Mouse (Mus musculus): ENCODE results near the gene Spns1. TPM values are rescaled to one million over a fixed set of nuclear protein-coding genes. Genes with fewer than 3 reads are reported as not detected.
"Not testable (repeated sequence)": the region's sequence is repeated elsewhere in the genome, so short reads cannot be mapped to it uniquely, and the experiment has no call there.

Gene Spns1
- polyA plus RNA-seq, 1 experiment, result 74.6 TPM

GRCm38 (mm10) chr7:126399548-126399947, 22.3 kb upstream of the Spns1 start:
- Histone ChIP-seq H3K4me3 (replicated peaks) (no peak overlapping the region), H3K9me3 (no peaks in the 10 kb centered on the region), H3K36me3 (replicated peaks; ENCODE audit: low read length) (peaks cover 5% of the 10 kb centered on the region), H3K4me1 (peaks cover 57% of the 10 kb centered on the region), H3K27me3 (replicated peaks) (no peaks in the 10 kb centered on the region)
- TF ChIP-seq FLI1 (IDR thresholded peaks at IDR 0.05; ENCODE audit: low read length) (no peak), GATA1 (IDR thresholded peaks at IDR 0.05; ENCODE audit: borderline replicate concordance, low read length) (no peak)

- H3K36me3 ChIP-seq (replicated peaks; ENCODE audit: low read length), result peaks cover 14% of the 10 kb centered on the region
- peaks cover 60% of the 10 kb centered on the region for H3K4me1 ChIP-seq
- TF ChIP-seq GATA1 (IDR thresholded peaks at IDR 0.05; ENCODE audit: borderline replicate concordance, low read length) (no peak), FLI1 (IDR thresholded peaks at IDR 0.05; ENCODE audit: low read length) (no peak)
- no peak overlapping the region for H3K4me3 ChIP-seq (replicated peaks)
- H3K9me3 ChIP-seq, result no peaks in the 10 kb centered on the region
- no peaks in the 10 kb centered on the region for H3K27me3 ChIP-seq (replicated peaks)
Measured at GRCm38 (mm10) chr7:126397822-126398221, 20.6 kb upstream of the Spns1 start.

- no peak for TF ChIP-seq GATA1 (IDR thresholded peaks at IDR 0.05; ENCODE audit: borderline replicate concordance, low read length)
- TF ChIP-seq FLI1 (IDR thresholded peaks at IDR 0.05; ENCODE audit: low read length), result no peak
- Histone ChIP-seq H3K27me3 (replicated peaks) (no peaks in the 10 kb centered on the region), H3K36me3 (replicated peaks; ENCODE audit: low read length) (peaks cover 15% of the 10 kb centered on the region), H3K4me3 (replicated peaks) (peak overlapping the region; percentile 98), H3K4me1 (peaks cover 58% of the 10 kb centered on the region), H3K9me3 (no peaks in the 10 kb centered on the region)
Measured at GRCm38 (mm10) chr7:126397221-126397620, 20.0 kb upstream of the Spns1 start.

- Histone ChIP-seq H3K9me3 (no peaks in the 10 kb centered on the region), H3K27me3 (replicated peaks) (no peaks in the 10 kb centered on the region), H3K36me3 (replicated peaks; ENCODE audit: low read length) (peaks cover 22% of the 10 kb centered on the region), H3K4me1 (peaks cover 56% of the 10 kb centered on the region), H3K4me3 (replicated peaks) (peak within 1 kb of the TSS; percentile 98)
- no peak for TF ChIP-seq GATA1 (IDR thresholded peaks at IDR 0.05; ENCODE audit: borderline replicate concordance, low read length)
- no peak for TF ChIP-seq FLI1 (IDR thresholded peaks at IDR 0.05; ENCODE audit: low read length)
Measured at GRCm38 (mm10) chr7:126396298-126397119, 19.3 kb upstream of the Spns1 start, which contains the start of gene Nfatc2ip. TSS of gene Nfatc2ip (minus strand) at chr7:126396737.

- peaks cover 68% of the 10 kb centered on the region for H3K4me1 ChIP-seq
- not testable (repeated sequence) for H3K4me3 ChIP-seq (replicated peaks); H3K27me3 ChIP-seq (replicated peaks)
- H3K9me3 ChIP-seq, result peaks cover 12% of the 10 kb centered on the region
- H3K36me3 ChIP-seq (replicated peaks; ENCODE audit: low read length), result peaks cover 62% of the 10 kb centered on the region
Measured at GRCm38 (mm10) chr7:126392086-126392884, 15.0 kb upstream of the Spns1 start.

- H3K4me3 ChIP-seq (replicated peaks), result no peak overlapping the region
- TF ChIP-seq GATA1 (IDR thresholded peaks at IDR 0.05; ENCODE audit: borderline replicate concordance, low read length) (no peak), FLI1 (IDR thresholded peaks at IDR 0.05; ENCODE audit: low read length) (no peak)
- H3K9me3 ChIP-seq, result peaks cover 12% of the 10 kb centered on the region
- H3K27me3 ChIP-seq (replicated peaks), result no peaks in the 10 kb centered on the region
- peaks cover 85% of the 10 kb centered on the region for H3K36me3 ChIP-seq (replicated peaks; ENCODE audit: low read length)
- H3K4me1 ChIP-seq, result peaks cover 39% of the 10 kb centered on the region
Measured at GRCm38 (mm10) chr7:126388185-126388584, 10.9 kb upstream of the Spns1 start.

GRCm38 (mm10) chr7:126383565-126383964, 6.3 kb upstream of the Spns1 start:
- peaks cover 59% of the 10 kb centered on the region for H3K36me3 ChIP-seq (replicated peaks; ENCODE audit: low read length)
- peaks cover 2% of the 10 kb centered on the region for H3K27me3 ChIP-seq (replicated peaks)
- peaks cover 11% of the 10 kb centered on the region for H3K4me1 ChIP-seq
- TF ChIP-seq FLI1 (IDR thresholded peaks at IDR 0.05; ENCODE audit: low read length) (no peak), GATA1 (IDR thresholded peaks at IDR 0.05; ENCODE audit: borderline replicate concordance, low read length) (no peak)
- no peaks in the 10 kb centered on the region for H3K9me3 ChIP-seq
- H3K4me3 ChIP-seq (replicated peaks), result no peak overlapping the region

GRCm38 (mm10) chr7:126376903-126377277, 360 bp downstream of the Spns1 start:
- TF ChIP-seq FLI1 (IDR thresholded peaks at IDR 0.05; ENCODE audit: low read length) (no peak), GATA1 (IDR thresholded peaks at IDR 0.05; ENCODE audit: borderline replicate concordance, low read length) (no peak)
- no peaks in the 10 kb centered on the region for H3K9me3 ChIP-seq
- H3K36me3 ChIP-seq (replicated peaks; ENCODE audit: low read length), result peaks cover 49% of the 10 kb centered on the region
- H3K4me1 ChIP-seq, result peaks cover 57% of the 10 kb centered on the region
- peaks cover 2% of the 10 kb centered on the region for H3K27me3 ChIP-seq (replicated peaks)
- H3K4me3 ChIP-seq (replicated peaks), result peak overlapping the region; percentile 100

- TF ChIP-seq FLI1 (IDR thresholded peaks at IDR 0.05; ENCODE audit: low read length), result no peak
- TF ChIP-seq GATA1 (IDR thresholded peaks at IDR 0.05; ENCODE audit: borderline replicate concordance, low read length), result no peak
- H3K4me3 ChIP-seq (replicated peaks), result peak overlapping the region; percentile 100
- peaks cover 64% of the 10 kb centered on the region for H3K36me3 ChIP-seq (replicated peaks; ENCODE audit: low read length)
- H3K9me3 ChIP-seq, result no peaks in the 10 kb centered on the region
- peaks cover 2% of the 10 kb centered on the region for H3K27me3 ChIP-seq (replicated peaks)
- H3K4me1 ChIP-seq, result peaks cover 75% of the 10 kb centered on the region
Measured at GRCm38 (mm10) chr7:126375012-126375411, 2.2 kb downstream of the Spns1 start.

GRCm38 (mm10) chr7:126374526-126374925, 2.7 kb downstream of the Spns1 start:
- Histone ChIP-seq H3K4me3 (replicated peaks) (peak overlapping the region; percentile 100), H3K9me3 (no peaks in the 10 kb centered on the region), H3K27me3 (replicated peaks) (no peaks in the 10 kb centered on the region), H3K4me1 (peaks cover 80% of the 10 kb centered on the region), H3K36me3 (replicated peaks; ENCODE audit: low read length) (peaks cover 69% of the 10 kb centered on the region)
- TF ChIP-seq FLI1 (IDR thresholded peaks at IDR 0.05; ENCODE audit: low read length) (no peak), GATA1 (IDR thresholded peaks at IDR 0.05; ENCODE audit: borderline replicate concordance, low read length) (no peak)

Measured in megakaryocyte, embryonic 14.5 days (primary cell).